In genomic region chr6:141267888-141268570, GRCm38 (mm10) we compare ENCODE assay signal across 29 mouse cellular contexts. TPM values are rescaled to one million over a fixed set of nuclear protein-coding genes. Genes with fewer than 3 reads are reported as not detected.
DNase-seq lines count a peak whose midpoint lies in the region; ATAC-seq and TF ChIP-seq lines count a peak whose summit lies in the region.
"Had no signal": no experiment of that assay in that cellular context is flagged by ENCODE, and none has a peak within 500 bp of the region (broad histone marks: within the 10 kb centered on the region; RNA-seq: fewer than 3 reads in every experiment).

No protein-coding gene starts in this region.

- no peaks in the 10 kb centered on the region for H3K27me3 ChIP-seq in heart, adult 2 months (ENCODE audit: control insufficient read depth, insufficient read depth, low read length)
- no peaks in the 10 kb centered on the region for H3K27me3 ChIP-seq in heart, embryonic 11.5 days (ENCODE audit: control insufficient read depth, insufficient read depth, low read length)
- H3K27me3 ChIP-seq in heart, postnatal 0 days (ENCODE audit: control insufficient read depth, insufficient read depth, low read length): no peaks in the 10 kb centered on the region
- no peaks in the 10 kb centered on the region for H3K27me3 ChIP-seq in limb, embryonic 10.5 days (ENCODE audit: low read depth, poor library complexity, severe bottlenecking)
- H3K27me3 ChIP-seq: embryonic facial prominence, embryonic 13.5 days; forebrain, embryonic 12.5 days; forebrain, embryonic 15.5 days; hindbrain, embryonic 13.5 days; intestine, embryonic 15.5 days had no signal

- TF ChIP-seq POLR2A in heart, adult 2 months (IDR thresholded peaks at IDR 0.05; ENCODE audit: insufficient read depth, low read depth, low read length): no peak

- peaks cover 20% of the 10 kb centered on the region for H3K36me3 ChIP-seq in heart, adult 2 months (ENCODE audit: control insufficient read depth, insufficient read depth, low read length)
- H3K36me3 ChIP-seq in heart, embryonic 11.5 days (ENCODE audit: control insufficient read depth, insufficient read depth, low read length): no peaks in the 10 kb centered on the region
- H3K36me3 ChIP-seq in heart, postnatal 0 days (replicated peaks; ENCODE audit: control insufficient read depth, insufficient read depth, low read length): no peaks in the 10 kb centered on the region
- no peaks in the 10 kb centered on the region for H3K36me3 ChIP-seq in limb, embryonic 10.5 days
- H3K36me3 ChIP-seq: embryonic facial prominence, embryonic 10.5 days; embryonic facial prominence, embryonic 13.5 days; forebrain, embryonic 12.5 days; forebrain, embryonic 15.5 days; hindbrain, embryonic 10.5 days; hindbrain, embryonic 13.5 days; intestine, embryonic 15.5 days had no signal

- TF ChIP-seq EP300 in heart, adult 2 months (IDR thresholded peaks at IDR 0.05; ENCODE audit: insufficient read depth, low read depth, low read length): no peak
- TF ChIP-seq EP300 in heart, postnatal 0 days (IDR thresholded peaks at IDR 0.05; ENCODE audit: low read depth): no peak

- intact Hi-C loops in heart, adult 2 months (cut with DNase I): no loop called here

- no peak for TF ChIP-seq CTCF in heart, adult 2 months (IDR thresholded peaks at IDR 0.05)
- no peak for TF ChIP-seq CTCF in heart, postnatal 0 days (IDR thresholded peaks at IDR 0.05; ENCODE audit: low read depth)

- H3K9ac ChIP-seq in heart, adult 2 months (ENCODE audit: low read depth, low read length): no peak overlapping the region
- H3K9ac ChIP-seq in heart, embryonic 11.5 days (ENCODE audit: low read depth, low read length): no peak overlapping the region
- no peak overlapping the region for H3K9ac ChIP-seq in heart, postnatal 0 days (replicated peaks; ENCODE audit: low read depth, low read length)
- H3K9ac ChIP-seq: embryonic facial prominence, embryonic 13.5 days; forebrain, embryonic 12.5 days; forebrain, embryonic 15.5 days; hindbrain, embryonic 13.5 days; intestine, embryonic 15.5 days had no signal

- no peak for ATAC-seq in heart, embryonic 11.5 days (replicated peaks; ENCODE audit: insufficient number of reproducible peaks, low FRiP score, low TSS enrichment)
- peak; percentile 30; the same call in 1 of the 2 replicates for ATAC-seq in heart, postnatal 0 days (ENCODE audit: insufficient read depth, low read depth)
- ATAC-seq: activated CD4-positive, CD25-positive, alpha-beta regulatory T cell, adult 4 months; CD4-positive, CD25-positive, alpha-beta regulatory T cell, adult 4 months; forebrain, embryonic 15.5 days; hindbrain, embryonic 16.5 days; intestine, embryonic 15.5 days had no signal

- no peak overlapping the region for H3K4me2 ChIP-seq in heart, embryonic 11.5 days
- peak overlapping the region; percentile 9; the same call in 1 of the 2 replicates for H3K4me2 ChIP-seq in heart, postnatal 0 days (ENCODE audit: low read depth, low read length)
- H3K4me2 ChIP-seq: embryonic facial prominence, embryonic 13.5 days; forebrain, embryonic 12.5 days; forebrain, embryonic 15.5 days; hindbrain, embryonic 13.5 days; intestine, embryonic 15.5 days had no signal

- no peak overlapping the region for H3K4me3 ChIP-seq in heart, adult 2 months
- no peak overlapping the region for H3K4me3 ChIP-seq in heart, embryonic 11.5 days (ENCODE audit: low read depth, low read length)
- H3K4me3 ChIP-seq in heart, postnatal 0 days (ENCODE audit: low read depth, low read length): no peak overlapping the region
- H3K4me3 ChIP-seq in limb, embryonic 10.5 days: no peak overlapping the region
- H3K4me3 ChIP-seq: embryonic facial prominence, embryonic 10.5 days; embryonic facial prominence, embryonic 13.5 days; erythroblast, embryonic 14.5 days; forebrain, embryonic 12.5 days; forebrain, embryonic 15.5 days; hindbrain, embryonic 10.5 days; hindbrain, embryonic 13.5 days; intestine, embryonic 15.5 days had no signal

- no peak for DNase-seq in heart, adult 2 months
- no peak for DNase-seq in heart, postnatal 0 days (ENCODE audit: low spot score)
- DNase-seq in heart, adult 18-20 months: no peak
- DNase-seq in NIH3T3 (ENCODE audit: low read depth): peak; percentile 52
- no peak for DNase-seq in limb, embryonic 10.5 days (ENCODE audit: low spot score)
- DNase-seq: adrenal gland, adult 8-10 months; adrenal gland, postnatal 25 days; cerebellum, adult 11-12 months; cerebellum, adult 8-10 months; cerebellum, postnatal 10 days; cerebellum, postnatal 36 days; embryo, embryonic 11 days; gastrocnemius, postnatal 10 days; heart, postnatal 36 days; kidney, adult 11 months had no signal

- H3K9me3 ChIP-seq in heart, embryonic 11.5 days (replicated peaks; ENCODE audit: control insufficient read depth, low read length): no peaks in the 10 kb centered on the region
- H3K9me3 ChIP-seq in heart, postnatal 0 days (replicated peaks; ENCODE audit: control insufficient read depth, low read length): no peaks in the 10 kb centered on the region
- H3K9me3 ChIP-seq in limb, embryonic 10.5 days (replicated peaks): no peaks in the 10 kb centered on the region
- H3K9me3 ChIP-seq: embryonic facial prominence, embryonic 10.5 days; embryonic facial prominence, embryonic 13.5 days; forebrain, embryonic 12.5 days; forebrain, embryonic 15.5 days; hindbrain, embryonic 10.5 days; hindbrain, embryonic 13.5 days; intestine, embryonic 15.5 days had no signal

- peaks cover 14% of the 10 kb centered on the region for H3K4me1 ChIP-seq in heart, adult 2 months (ENCODE audit: control insufficient read depth, insufficient read depth, low read length)
- H3K4me1 ChIP-seq in heart, embryonic 11.5 days (ENCODE audit: control insufficient read depth, insufficient read depth, low read length): no peaks in the 10 kb centered on the region
- peaks cover 55% of the 10 kb centered on the region for H3K4me1 ChIP-seq in heart, postnatal 0 days (ENCODE audit: control insufficient read depth, insufficient read depth)
- H3K4me1 ChIP-seq in limb, embryonic 10.5 days: 0 out of 2 replicates have a peak, but pooled peaks cover 2% of the 10 kb centered on the region
- H3K4me1 ChIP-seq: embryonic facial prominence, embryonic 10.5 days; forebrain, embryonic 12.5 days; forebrain, embryonic 15.5 days; hindbrain, embryonic 10.5 days; hindbrain, embryonic 13.5 days had no signal

- 45% methylated on average over 11 of the region's 11 CpGs for WGBS in heart, adult 2 months
- WGBS in heart, embryonic 11.5 days (ENCODE audit: insufficient replicate concordance): 80% methylated on average over 11 of the region's 11 CpGs
- WGBS in heart, postnatal 0 days: 44% methylated on average over 11 of the region's 11 CpGs
- 91% methylated on average over 11 of the region's 11 CpGs for WGBS in limb, embryonic 10.5 days

- H3K79me2 ChIP-seq in heart, adult 2 months (replicated peaks; ENCODE audit: control insufficient read depth, insufficient read depth, low read length): peaks cover 3% of the 10 kb centered on the region; the same call in 1 of the 2 replicates

- peak overlapping the region; percentile 75 for H3K27ac ChIP-seq in heart, adult 2 months
- no peak overlapping the region for H3K27ac ChIP-seq in heart, embryonic 11.5 days (ENCODE audit: low read depth, low read length)
- H3K27ac ChIP-seq in heart, postnatal 0 days (ENCODE audit: low read depth): peak overlapping the region; percentile 70
- no peak overlapping the region for H3K27ac ChIP-seq in limb, embryonic 10.5 days
- H3K27ac ChIP-seq: embryonic facial prominence, embryonic 10.5 days; embryonic facial prominence, embryonic 13.5 days; forebrain, embryonic 12.5 days; forebrain, embryonic 15.5 days; hindbrain, embryonic 10.5 days; hindbrain, embryonic 13.5 days; intestine, embryonic 15.5 days had no signal

RNA-seq across cellular contexts. Expression of gene Pde3a, which starts 19.0 kb away (rescaled TPM):
- 10 to 100 TPM; 64.6 to 72.3 TPM for total RNA-seq in heart, adult 2 months (2021)
- polyA plus RNA-seq in heart, adult 2 months (2012; rRNA removed): 18.0 and 23.9 TPM in 2 replicates
- polyA plus RNA-seq in heart, embryonic 11.5 days (2014; fragmentation: Nextera tagmentation; extraction: Ambion mirVana): 9.9 and 10.7 TPM in 2 replicates
- total RNA-seq in heart, postnatal 0 days (2014; rRNA removed; ENCODE audit: low replicate concordance): 33.4 and 42.0 TPM in 2 replicates
- 8.2 and 8.3 TPM in 2 replicates for polyA plus RNA-seq in heart, postnatal 0 days (2015; fragmentation: Nextera tagmentation; extraction: Ambion mirVana)
- total RNA-seq in heart, adult 18-20 months (2021): 10 to 100 TPM; 66.6 to 70.3 TPM
- polyA plus RNA-seq in limb, embryonic 10.5 days (2016; fragmentation: Nextera tagmentation; extraction: Ambion mirVana): 2.8 and 3.0 TPM in 2 replicates
- total RNA-seq: MEL had no signal
- polyA plus RNA-seq: C2C12; CD4-positive, CD25-positive, alpha-beta regulatory T cell, adult 4 months; erythroblast, embryonic 14.5 days had no signal

Comparison
In these comparisons a context has a peak if more than half of its experiments do, and no peak if none do; other contexts are left out.
1. H3K27ac ChIP-seq: peak in heart, adult 2 months (single experiment) and heart, postnatal 0 days (single experiment); none in heart, embryonic 11.5 days (single experiment) and limb, embryonic 10.5 days (single experiment).